Mouse (Mus musculus) liver, embryonic 11.5 days (tissue): ENCODE results near the gene Mettl7a3. TPM values are rescaled to one million over a fixed set of nuclear protein-coding genes. Genes with fewer than 3 reads are reported as not detected.
"Not testable (repeated sequence)": the region's sequence is repeated elsewhere in the genome, so short reads cannot be mapped to it uniquely, and the experiment has no call there.

ENCODE experiments used
- ATAC-seq: fragments of 200-750 bp; cut with Nextera tagmentation; replicated peaks from 2 replicates; pipeline ENCODE4 v1.8.0; 2017; ENCODE audit warnings: moderate number of reproducible peaks, mild to moderate bottlenecking, moderate TSS enrichment, moderate library complexity; ENCODE audit not compliant: low FRiP score
- DNase-seq: peaks from one replicate; pipeline ENCODE4 v3.0.0-alpha.2; 2017; ENCODE audit warnings: low spot score
- H3K27ac ChIP-seq: fragments of 300-500 bp; sonication (generic); 2 replicates; pipeline ENCODE4 v1.5.1; 2014; ENCODE audit warnings: mild to moderate bottlenecking, low read depth, low read length, control low read depth
- H3K27me3 ChIP-seq: fragments of 300-500 bp; sonication (generic); replicated peaks from 2 replicates; pipeline ENCODE4 v1.6.1; 2014; ENCODE audit warnings: low read length, mixed read lengths; ENCODE audit not compliant: control insufficient read depth, insufficient read depth
- H3K36me3 ChIP-seq: fragments of 300-500 bp; sonication (generic); 2 replicates; pipeline ENCODE4 v1.6.1; 2014; ENCODE audit warnings: mild to moderate bottlenecking, low read length, moderate library complexity, mixed read lengths; ENCODE audit not compliant: control insufficient read depth, insufficient read depth
- H3K4me1 ChIP-seq: fragments of 300-500 bp; sonication (generic); replicated peaks from 2 replicates; pipeline ENCODE4 v1.6.1; 2014; ENCODE audit warnings: low read length, mixed read lengths; ENCODE audit not compliant: control insufficient read depth, insufficient read depth
- H3K4me2 ChIP-seq: fragments of 300-500 bp; sonication (generic); 2 replicates; pipeline ENCODE4 v1.6.1; 2014; ENCODE audit warnings: mild to moderate bottlenecking, control low read depth, moderate library complexity
- H3K4me3 ChIP-seq: fragments of 300-500 bp; sonication (generic); 2 replicates; pipeline ENCODE4 v1.5.1; 2014; ENCODE audit warnings: low read depth, low read length, control low read depth
- H3K9ac ChIP-seq: fragments of 300-500 bp; sonication (generic); 2 replicates; pipeline ENCODE4 v1.6.1; 2014; ENCODE audit warnings: low read depth, low read length, control low read depth
- H3K9me3 ChIP-seq: fragments of 300-500 bp; sonication (generic); 2 replicates; pipeline ENCODE4 v1.6.1; 2016; ENCODE audit warnings: low read length, inconsistent platforms, mixed read lengths; ENCODE audit not compliant: control insufficient read depth
- WGBS: fragments of 180-500 bp; shearing (Covaris S2); extraction: QIAGEN DNeasy Blood & Tissue Kit; methylation state at CpG from one replicate; pipeline ENCODE4 v1.1.7; 2014; 5-methylcytosine and 5-hydroxymethylcytosine counted together
- polyA plus RNA-seq: library from polyadenylated mRNA; unstranded; fragments of >200 nt; fragmentation: Nextera tagmentation; extraction: Ambion mirVana; gene quantifications from 2 replicates; pipeline ENCODE4 v1.2.1, GENCODE M21; 2014

Gene Mettl7a3
- polyA plus RNA-seq, 1 experiment from 2014 or later: not detected

GRCm38 (mm10) chr15:100320295-100320905 is 14.3 kb upstream of the Mettl7a3 start:
- H3K9me3 ChIP-seq: no peaks in the 10 kb centered on the region
- no peaks in the 10 kb centered on the region for H3K27me3 ChIP-seq
- no peak overlapping the region for H3K9ac ChIP-seq
- H3K4me3 ChIP-seq: no peak overlapping the region
- H3K4me1 ChIP-seq: 0 out of 2 replicates have a peak, but pooled peaks cover 3% of the 10 kb centered on the region
- H3K4me2 ChIP-seq: no peak overlapping the region
- no peaks in the 10 kb centered on the region for H3K36me3 ChIP-seq
- H3K27ac ChIP-seq: no peak overlapping the region
- no peak for ATAC-seq
- DNase-seq: no peak
- 63% methylated on average over 9 of the region's 9 CpGs for WGBS

DNA sequence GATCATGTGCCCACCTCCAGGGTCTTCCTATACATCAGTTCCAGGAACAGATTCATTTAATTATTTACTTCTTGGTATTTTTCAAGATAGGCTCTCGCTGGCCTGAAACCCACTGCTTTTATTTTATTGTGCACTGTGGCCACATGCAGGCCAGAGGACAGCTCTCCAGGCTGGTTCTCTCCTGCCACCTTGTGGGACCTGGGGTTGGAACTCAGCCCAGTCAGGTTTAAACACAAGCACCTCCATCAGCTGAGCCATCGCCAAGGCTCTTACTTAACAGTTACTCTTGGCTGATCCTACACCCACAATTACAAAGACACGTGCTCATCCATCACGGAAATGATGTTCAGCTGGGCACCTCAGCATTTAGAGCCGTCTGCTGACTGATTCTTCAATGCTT is 13.6 kb upstream of the Mettl7a3 start:
- Histone ChIP-seq H3K27ac (no peak overlapping the region), H3K9ac (no peak overlapping the region), H3K4me3 (no peak overlapping the region), H3K27me3 (no peaks in the 10 kb centered on the region), H3K4me2 (no peak overlapping the region), H3K4me1 (0 out of 2 replicates have a peak, but pooled peaks cover 3% of the 10 kb centered on the region), H3K9me3 (no peaks in the 10 kb centered on the region), H3K36me3 (no peaks in the 10 kb centered on the region)
- DNase-seq (no peak), ATAC-seq (no peak)
- WGBS: 55% methylated on average over 5 of the region's 5 CpGs

- DNase-seq (no peak), ATAC-seq (no peak)
- H3K27ac ChIP-seq: no peak overlapping the region
- H3K27me3 ChIP-seq: no peaks in the 10 kb centered on the region
- WGBS: 55% methylated on average over 12 of the region's 12 CpGs
- H3K4me1 ChIP-seq: 0 out of 2 replicates have a peak, but pooled peaks cover 3% of the 10 kb centered on the region
- no peaks in the 10 kb centered on the region for H3K9me3 ChIP-seq
- no peak overlapping the region for H3K9ac ChIP-seq
- no peak overlapping the region for H3K4me2 ChIP-seq
- no peaks in the 10 kb centered on the region for H3K36me3 ChIP-seq
- no peak overlapping the region for H3K4me3 ChIP-seq
These were observed 10.6 kb upstream of the Mettl7a3 start for GRCm38 (mm10) chr15:100324021-100324591.

- 76% methylated on average over 3 of the region's 3 CpGs for WGBS
- H3K27me3 ChIP-seq: no peaks in the 10 kb centered on the region
- ATAC-seq (no peak), DNase-seq (no peak)
- no peak overlapping the region for H3K27ac ChIP-seq
- H3K4me2 ChIP-seq: no peak overlapping the region
- H3K9ac ChIP-seq: no peak overlapping the region
- no peaks in the 10 kb centered on the region for H3K9me3 ChIP-seq
- 0 out of 2 replicates have a peak, but pooled peaks cover under 1% of the 10 kb centered on the region for H3K4me1 ChIP-seq
- no peaks in the 10 kb centered on the region for H3K36me3 ChIP-seq
- no peak overlapping the region for H3K4me3 ChIP-seq
These were observed 9.5 kb upstream of the Mettl7a3 start for GRCm38 (mm10) chr15:100325235-100325634.

DNA sequence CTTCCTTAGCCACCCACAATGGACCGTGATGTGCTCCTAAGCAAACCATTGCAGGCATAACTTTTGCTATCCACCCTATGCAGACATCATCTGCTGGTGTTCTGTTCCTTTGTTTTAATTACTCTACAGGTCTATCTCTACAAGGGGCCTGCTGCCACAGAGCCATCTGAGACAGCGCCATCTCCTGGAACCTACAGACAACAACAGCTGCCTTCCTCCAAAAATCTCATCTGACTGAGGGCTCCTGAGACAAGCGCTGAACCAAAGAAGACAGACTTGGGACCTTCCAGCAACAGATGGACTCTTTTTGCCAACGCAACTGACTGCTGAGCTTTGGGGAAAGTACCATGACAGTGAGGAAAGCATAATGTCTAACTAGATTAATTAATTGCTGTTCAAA is 6.6 kb upstream of the Mettl7a3 start:
- ATAC-seq, H3K27ac ChIP-seq, H3K27me3 ChIP-seq, H3K4me2 ChIP-seq, DNase-seq, H3K4me1 ChIP-seq, H3K4me3 ChIP-seq, H3K36me3 ChIP-seq, H3K9me3 ChIP-seq, H3K9ac ChIP-seq: not testable (repeated sequence)
- 62% methylated on average over 3 of the region's 4 CpGs for WGBS

GRCm38 (mm10) chr15:100329336-100329735 is 5.4 kb upstream of the Mettl7a3 start:
- not testable (repeated sequence) for H3K4me1 ChIP-seq, H3K4me3 ChIP-seq, DNase-seq, H3K36me3 ChIP-seq, H3K27ac ChIP-seq, H3K9me3 ChIP-seq, H3K9ac ChIP-seq, H3K4me2 ChIP-seq, H3K27me3 ChIP-seq, ATAC-seq
- WGBS: 77% methylated on average over 10 of the region's 10 CpGs

DNA sequence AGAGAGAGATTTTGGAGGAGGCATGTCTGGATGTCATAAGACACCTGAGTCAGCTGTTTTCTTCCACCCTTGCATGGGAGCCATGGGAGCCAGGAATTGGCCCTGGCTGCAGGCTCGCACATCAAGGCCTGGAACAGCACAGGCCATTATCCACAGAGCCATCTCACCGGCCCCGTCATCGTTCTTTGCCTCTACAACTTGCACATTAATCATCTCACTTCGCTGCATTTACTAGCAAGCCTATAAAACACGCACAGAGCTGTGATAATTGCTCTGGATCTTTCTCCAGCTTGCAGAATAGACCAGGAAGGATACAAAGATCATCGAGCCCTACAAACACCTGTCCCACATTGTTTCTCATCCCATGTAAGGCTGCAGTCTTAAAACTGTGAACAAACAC is 4.0 kb upstream of the Mettl7a3 start:
- DNase-seq: no peak
- Histone ChIP-seq H3K27ac (no peak overlapping the region), H3K36me3 (no peaks in the 10 kb centered on the region), H3K9me3 (no peaks in the 10 kb centered on the region), H3K27me3 (no peaks in the 10 kb centered on the region), H3K4me2 (no peak overlapping the region), H3K4me3 (no peak overlapping the region), H3K4me1 (no peaks in the 10 kb centered on the region), H3K9ac (no peak overlapping the region)
- WGBS: 78% methylated on average over 7 of the region's 7 CpGs
- ATAC-seq: no peak

DNA sequence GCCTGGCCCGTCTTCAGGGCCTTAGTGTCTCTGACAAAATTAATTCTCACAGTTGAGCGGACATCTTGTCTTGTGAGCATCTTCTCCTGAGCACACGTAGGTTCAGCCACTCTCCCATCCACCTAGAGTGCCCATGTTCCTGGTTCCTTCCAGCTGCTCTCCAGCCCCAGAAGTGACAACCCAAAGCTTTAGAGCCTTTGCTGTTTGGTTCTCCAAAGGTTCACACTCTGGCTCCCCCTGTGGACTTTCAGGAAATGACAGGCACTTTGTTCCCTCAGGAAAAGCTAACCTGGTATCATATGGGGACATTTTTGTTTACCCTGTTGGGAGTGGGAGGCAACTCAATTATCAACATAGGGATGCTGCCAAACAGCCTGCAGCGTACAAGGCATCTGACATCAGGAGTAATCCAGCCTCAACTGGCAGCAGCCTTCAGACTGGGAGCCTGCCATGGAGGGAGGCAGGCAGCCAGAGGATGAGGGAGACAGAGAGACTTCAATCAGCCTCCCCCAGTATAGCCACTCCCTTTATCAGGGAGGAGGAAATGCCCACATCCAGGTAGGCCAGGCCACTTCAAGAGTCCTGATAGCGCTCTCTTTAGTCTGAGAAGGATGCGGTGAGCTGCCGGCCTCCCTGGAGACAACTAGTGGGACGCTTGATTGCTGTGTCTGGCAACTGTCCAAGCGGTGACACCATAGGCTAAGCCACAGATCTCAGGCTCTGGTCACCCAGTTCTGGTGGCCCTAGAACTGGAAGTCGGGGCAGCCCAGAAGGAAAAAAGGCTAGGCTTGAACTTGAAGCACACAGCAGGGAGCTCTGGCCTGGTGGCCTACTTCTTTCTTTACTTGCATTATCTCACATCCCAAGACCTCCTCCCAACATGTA is 2.4 kb upstream of the Mettl7a3 start:
- not testable (repeated sequence) for DNase-seq, H3K9ac ChIP-seq, H3K36me3 ChIP-seq, H3K9me3 ChIP-seq, H3K4me2 ChIP-seq, H3K27ac ChIP-seq, ATAC-seq, H3K4me3 ChIP-seq, H3K27me3 ChIP-seq, H3K4me1 ChIP-seq
- WGBS: 27% methylated on average over 2 of the region's 10 CpGs
